Mouse (Mus musculus): ENCODE data around the gene Sytl3.

Gene Sytl3

GRCm38 (mm10) chr17:6778332-6778683 lies 119.4 kb downstream of the Sytl3 start:
- peak; percentile 50 for DNase-seq (ENCODE audit: low read depth)

- no peak for DNase-seq (ENCODE audit: low read depth)
These were observed 120.0 kb downstream of the Sytl3 start for GRCm38 (mm10) chr17:6778771-6779509.

DNA sequence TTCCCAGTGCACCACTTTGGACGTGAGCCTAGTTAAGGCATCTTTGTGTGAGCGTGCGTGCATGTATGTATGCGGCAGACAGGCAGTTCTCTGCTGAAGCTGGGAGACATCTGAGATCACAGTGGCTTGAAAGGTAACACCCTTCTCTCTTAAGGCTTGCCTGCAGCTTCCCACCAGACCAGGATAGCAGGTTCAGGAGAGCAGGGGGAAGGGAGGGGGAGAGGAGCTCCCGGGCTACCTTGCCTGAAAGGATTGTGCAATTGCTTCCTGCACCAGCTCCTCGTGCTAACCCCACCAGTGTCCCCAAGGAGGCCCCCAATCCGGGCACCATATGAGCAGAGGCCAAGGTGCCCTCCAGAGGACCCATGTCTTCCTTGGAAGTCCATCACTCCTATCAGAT lies 120.7 kb downstream of the Sytl3 start:
- DNase-seq (ENCODE audit: low read depth) = no peak

DNA sequence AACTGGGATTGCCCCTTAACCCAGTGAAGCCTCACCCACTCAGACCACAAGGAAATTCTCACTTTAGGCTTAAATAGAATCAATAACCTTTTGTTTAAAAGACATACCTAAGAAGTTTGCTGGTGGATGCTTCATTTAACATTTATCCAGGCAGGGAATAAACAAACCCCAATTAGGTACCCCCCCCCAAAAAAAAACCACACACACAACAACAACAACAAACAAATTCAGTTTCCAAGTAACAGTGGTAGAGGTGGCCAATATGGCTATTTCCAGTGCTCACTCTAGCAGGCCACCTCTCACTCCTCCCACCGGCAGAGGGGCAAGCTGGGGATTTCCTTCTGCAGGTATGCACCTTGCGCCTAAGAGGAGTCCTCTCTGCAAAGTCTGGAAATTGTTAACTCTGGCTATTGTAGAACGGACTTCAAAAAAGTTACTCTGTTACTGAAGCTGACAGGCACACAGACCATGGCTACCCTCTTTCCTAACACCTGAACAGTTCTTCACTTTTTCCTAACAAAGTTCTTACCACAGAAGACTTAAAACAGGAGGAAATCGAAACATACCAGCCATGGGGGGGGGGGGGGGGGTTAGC lies 121.7 kb downstream of the Sytl3 start:
- no peak for DNase-seq (ENCODE audit: low read depth)

DNA sequence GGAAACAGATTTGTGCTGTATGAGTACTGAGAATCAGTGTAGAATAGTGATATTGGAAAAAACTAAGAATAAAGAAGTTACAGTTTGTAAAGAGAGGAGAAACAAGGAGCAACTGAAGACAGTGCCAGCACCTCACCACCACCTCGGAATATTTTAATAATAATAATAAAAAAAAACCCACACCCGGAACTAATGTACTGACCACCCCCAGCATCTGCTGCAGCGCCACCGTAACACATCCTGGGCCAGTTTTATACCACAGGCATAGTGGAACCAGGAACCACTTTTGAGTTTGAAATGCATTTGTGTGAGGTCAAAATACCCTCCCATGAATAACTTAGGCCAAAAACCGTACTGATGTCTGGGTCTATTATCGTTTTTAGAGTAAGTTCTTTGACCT lies 122.4 kb downstream of the Sytl3 start:
- no peak for DNase-seq (ENCODE audit: low read depth)

GRCm38 (mm10) chr17:6782033-6782526 lies 123.2 kb downstream of the Sytl3 start:
- no peak for DNase-seq (ENCODE audit: low read depth)

- peak; percentile 82 for DNase-seq (ENCODE audit: low read depth)
These were observed 123.7 kb downstream of the Sytl3 start, which contains the start of gene Ezr for GRCm38 (mm10) chr17:6782611-6783005. Ezr (minus strand) TSS chr17:6782784.

- no peak for DNase-seq (ENCODE audit: low read depth)
These were observed 124.2 kb downstream of the Sytl3 start for GRCm38 (mm10) chr17:6783006-6783661.

GRCm38 (mm10) chr17:6783756-6784357 lies 125.0 kb downstream of the Sytl3 start:
- no peak for DNase-seq (ENCODE audit: low read depth)

DNA sequence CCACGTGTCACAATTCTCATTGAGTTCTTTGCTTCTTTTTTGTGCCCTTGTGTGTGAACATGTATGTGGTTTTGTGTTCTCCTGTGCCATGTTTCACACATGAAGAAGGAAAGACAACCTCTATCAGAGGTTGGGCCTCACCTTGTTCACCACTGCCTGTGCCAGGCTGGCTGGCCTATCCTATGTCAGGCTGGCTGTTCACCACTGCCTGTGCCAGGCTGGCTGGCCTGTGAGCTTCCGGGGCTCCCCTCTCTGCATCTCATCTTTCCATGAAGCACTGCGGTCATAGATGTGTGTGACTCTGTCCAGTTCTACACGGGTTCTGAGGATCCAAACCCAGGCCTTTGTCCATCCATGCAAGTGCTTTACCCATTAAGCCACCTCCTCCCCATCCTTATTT lies 128.3 kb downstream of the Sytl3 start:
- no peak for DNase-seq (ENCODE audit: low read depth)

All from c-Kit-positive CD71-negative TER-119-negative erythroid progenitor cells, embryonic 14.5 days (primary cell).